Mouse (Mus musculus): Measurements from ENCODE around the gene Gtdc1. TPM values are rescaled to one million over a fixed set of nuclear protein-coding genes. Genes with fewer than 3 reads are reported as not detected.
A peak's percentile ranks its signal among the peaks of the same experiment; 100 is the strongest.

The Gtdc1 gene
- polyA plus RNA-seq (2012; rRNA removed), result 44.6 and 55.9 TPM in 2 replicates

DNA sequence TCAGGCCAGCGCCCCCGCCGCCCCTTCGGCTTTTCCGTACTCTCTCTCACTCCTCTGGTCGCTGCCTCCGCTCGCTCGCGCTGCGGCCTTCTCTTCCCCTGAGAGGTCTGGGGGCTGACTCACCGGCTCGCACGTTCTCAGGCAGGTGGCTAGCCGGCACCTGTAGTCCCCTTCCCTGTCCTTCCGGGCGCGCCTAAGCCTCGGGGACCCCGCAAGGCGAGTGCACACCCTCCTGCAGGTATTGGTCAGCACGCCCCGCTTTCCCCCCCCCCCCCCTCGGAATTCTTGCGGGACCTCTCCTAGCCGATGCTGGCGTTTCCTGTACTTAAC, at the start of gene Gtdc1:
TSS of gene Gtdc1 (minus strand) at position 176 of the 330 bp plus-strand sequence.
- DNase-seq (ENCODE audit: extremely low spot score in 1 of 2, low spot score in 1 of 2), result no peak

DNA sequence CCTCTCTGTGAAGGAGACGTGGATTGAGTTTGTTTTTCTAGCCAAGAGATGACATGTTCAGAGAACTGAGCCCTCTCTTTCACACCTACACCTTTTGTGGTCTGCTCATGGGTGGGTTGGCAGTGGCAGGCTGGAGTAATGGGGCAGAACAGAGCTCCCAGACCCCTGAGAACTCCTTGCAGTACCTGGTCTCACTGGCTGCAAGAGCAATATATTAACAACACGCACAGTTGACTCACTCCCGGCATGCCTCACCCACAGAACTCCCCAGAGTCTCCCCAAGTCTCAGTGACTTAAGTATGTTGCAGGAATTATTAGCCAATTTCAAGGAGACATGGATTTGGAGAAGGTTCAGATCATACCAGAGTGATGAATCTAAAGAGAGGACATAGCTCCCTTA, 49.6 kb upstream of the Gtdc1 start:
- DNase-seq (ENCODE audit: extremely low spot score in 1 of 2, low spot score in 1 of 2), result no peak

DNA sequence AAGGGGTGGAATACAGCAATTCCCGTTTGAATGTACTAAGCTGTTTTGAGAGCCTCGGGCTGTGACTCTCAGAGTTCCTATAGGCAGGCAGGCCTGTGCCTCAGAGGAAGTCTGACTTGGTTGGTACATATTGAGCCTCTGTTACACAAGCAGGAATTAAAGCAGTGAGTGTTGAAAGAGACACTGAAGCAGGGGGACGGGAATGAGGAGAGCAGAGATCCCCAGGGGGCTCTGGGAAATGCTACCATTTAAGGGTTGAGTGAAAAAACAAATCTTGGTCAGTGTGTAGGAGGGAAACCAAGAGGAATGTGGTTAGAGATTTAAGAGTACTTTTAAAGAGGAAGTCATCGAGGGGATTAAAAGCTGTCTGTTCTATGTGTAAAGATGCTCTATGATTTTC, 49.0 kb upstream of the Gtdc1 start:
- DNase-seq (ENCODE audit: extremely low spot score in 1 of 2, low spot score in 1 of 2), result no peak

DNA sequence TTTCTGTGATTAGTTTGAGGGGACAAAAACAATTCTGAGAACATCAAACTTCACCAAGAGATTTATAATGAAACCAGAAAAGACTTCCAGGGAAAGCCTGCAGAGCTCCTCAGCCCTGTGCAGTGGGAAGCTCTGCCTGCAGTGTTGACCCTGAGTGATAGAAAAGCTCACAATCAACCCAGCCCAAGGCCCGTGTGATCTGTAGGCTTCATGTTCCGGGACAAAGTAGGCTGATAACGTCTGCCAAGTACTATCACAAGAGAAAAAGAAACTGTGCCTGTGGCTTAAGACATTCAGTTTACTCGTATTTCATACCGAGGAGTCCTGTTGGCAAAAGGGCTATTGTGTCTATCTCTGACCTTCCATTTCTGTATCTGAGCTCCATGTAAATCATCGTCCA, 46.4 kb upstream of the Gtdc1 start:
- DNase-seq (ENCODE audit: extremely low spot score in 1 of 2, low spot score in 1 of 2), result no peak

DNA sequence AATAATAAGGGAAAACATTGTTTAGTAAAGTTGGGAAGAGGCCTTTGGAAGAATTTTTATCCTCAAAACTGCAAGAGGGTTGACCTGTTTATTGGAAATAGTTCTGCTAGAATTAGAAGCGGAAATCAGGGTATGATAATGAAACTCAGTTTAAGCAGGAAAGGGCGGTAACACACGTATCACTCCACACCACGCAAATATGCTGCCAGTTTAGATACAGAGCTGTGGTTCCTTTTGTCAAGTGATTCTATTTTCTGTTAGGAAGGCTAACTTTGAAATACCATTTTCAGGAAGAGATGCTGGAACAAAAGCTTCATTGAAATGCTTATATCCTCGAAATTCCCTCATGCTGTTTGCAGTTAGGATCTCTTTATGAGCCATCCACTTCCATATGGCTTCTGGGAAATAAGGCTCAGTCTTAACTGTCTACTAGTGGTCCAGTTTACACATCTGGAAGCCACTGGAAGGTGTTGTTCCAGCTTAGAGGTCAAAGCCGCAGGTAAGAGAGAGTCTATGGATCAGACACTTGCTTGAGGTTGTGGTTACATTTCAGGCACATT, 42.7 kb upstream of the Gtdc1 start:
- peak in 1 of 2 experiments; percentile 20 for DNase-seq (ENCODE audit: extremely low spot score in 1 of 2, low spot score in 1 of 2)

DNA sequence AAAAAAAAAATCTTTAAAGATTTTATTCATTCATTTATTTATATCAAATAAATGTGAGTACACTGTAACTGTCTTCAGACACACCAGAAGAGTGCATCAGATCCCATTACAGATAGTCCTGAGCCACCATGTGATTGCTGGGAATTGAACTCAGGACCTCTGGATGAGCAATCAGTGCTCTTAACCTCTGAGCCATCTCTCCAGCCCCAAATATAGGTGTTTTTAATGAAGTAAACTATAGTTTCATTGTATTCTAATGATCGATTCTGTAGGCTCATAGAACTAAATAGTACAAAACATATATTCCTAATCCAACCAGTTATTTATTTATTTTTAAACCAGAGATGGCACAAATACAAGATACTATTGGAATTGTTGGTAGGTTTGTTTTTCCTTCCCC, 42.2 kb upstream of the Gtdc1 start:
- no peak for DNase-seq (ENCODE audit: extremely low spot score in 1 of 2, low spot score in 1 of 2)

DNA sequence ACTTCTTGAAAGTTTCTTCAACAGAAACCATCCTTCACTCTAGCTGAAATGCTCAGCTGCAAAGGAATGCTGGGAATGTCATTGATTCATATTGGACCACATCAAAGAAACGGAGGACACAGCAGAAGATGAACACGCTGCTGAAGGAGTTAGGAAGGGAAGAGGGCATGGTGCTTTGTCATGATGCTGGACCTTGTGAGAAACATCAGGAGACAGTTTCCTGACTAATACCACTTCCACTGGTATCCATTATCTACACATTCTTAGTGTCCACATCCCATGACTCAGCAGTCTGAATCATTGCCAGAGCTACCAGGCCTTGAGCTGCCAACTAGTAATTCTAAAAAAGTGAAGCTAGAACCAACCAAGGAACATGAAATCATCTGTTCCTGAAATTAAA, 41.8 kb upstream of the Gtdc1 start:
- peak in 1 of 2 experiments; percentile 35 for DNase-seq (ENCODE audit: extremely low spot score in 1 of 2, low spot score in 1 of 2)

DNA sequence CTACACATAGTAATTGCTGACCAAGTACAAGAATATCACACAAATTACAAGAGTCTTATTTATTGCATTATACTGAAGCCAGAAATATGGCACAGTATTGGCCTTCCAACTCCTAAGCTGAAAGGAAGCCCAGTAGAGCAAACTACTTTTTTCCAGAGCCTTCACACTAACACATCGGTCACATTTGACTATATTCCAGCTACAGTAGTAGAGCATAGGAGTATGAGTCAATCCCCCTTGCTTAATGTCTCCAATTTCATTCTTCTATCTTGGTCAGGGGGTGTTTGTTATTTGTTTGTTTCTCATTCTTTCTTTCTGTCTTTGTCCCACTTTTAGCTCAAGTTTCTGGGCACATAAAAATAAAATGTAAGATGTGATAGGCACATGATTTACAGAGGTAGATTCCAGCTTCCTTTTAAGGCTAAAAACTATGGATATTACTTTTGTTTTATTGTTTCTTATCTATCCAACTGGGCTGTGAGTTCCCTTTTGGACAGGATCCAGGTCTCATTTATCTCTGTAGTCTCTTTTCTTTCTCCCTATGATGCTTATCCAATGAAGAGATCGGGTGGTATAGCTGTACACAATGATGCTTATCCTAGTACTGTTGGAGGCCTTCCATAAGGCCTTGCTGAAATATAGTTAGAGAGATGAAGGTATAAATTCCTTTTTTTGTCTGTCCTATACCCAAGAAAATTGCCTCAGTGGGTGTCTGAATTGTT, 38.5 kb upstream of the Gtdc1 start:
- no peak for DNase-seq (ENCODE audit: extremely low spot score in 1 of 2, low spot score in 1 of 2)

DNA sequence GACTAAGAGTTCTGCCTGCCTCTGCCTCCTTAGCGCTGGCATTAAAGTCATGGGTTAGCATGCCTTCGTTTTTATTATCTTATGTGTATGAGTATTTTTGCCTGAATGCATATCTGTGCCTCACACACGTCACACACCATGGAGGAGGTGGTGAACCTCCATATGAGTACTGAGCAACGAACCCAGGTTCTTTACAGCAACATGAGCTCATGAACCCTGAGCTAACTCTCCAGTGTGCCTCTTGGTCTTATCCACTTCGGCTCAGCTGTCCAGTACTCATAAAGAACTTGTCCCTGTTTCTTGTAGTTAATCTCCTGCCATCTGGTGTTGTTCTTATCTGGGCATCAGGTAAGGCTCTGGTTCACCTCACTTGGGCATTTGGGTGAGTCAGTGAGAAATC, 35.2 kb upstream of the Gtdc1 start:
- DNase-seq (ENCODE audit: extremely low spot score in 1 of 2, low spot score in 1 of 2), result no peak

DNA sequence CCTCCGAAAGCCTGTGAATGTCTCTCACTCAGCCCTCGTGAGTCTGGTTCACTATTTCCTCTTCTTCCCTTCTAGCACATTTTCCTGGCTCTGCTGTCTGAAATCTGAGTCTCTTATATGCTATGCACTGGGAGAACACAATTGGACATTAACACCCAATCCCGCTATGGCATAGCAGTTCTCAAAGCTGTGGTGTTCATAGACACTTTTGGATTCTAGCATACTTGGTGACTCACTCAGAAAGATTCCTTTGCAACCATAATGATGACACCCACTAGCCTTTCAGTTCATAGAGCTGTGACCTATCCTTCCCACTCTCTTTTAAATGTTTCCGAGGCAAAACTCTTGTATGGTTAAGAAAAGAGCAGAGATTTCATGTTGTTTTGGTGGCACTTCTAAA, 33.7 kb upstream of the Gtdc1 start:
- no peak for DNase-seq (ENCODE audit: extremely low spot score in 1 of 2, low spot score in 1 of 2)

DNA sequence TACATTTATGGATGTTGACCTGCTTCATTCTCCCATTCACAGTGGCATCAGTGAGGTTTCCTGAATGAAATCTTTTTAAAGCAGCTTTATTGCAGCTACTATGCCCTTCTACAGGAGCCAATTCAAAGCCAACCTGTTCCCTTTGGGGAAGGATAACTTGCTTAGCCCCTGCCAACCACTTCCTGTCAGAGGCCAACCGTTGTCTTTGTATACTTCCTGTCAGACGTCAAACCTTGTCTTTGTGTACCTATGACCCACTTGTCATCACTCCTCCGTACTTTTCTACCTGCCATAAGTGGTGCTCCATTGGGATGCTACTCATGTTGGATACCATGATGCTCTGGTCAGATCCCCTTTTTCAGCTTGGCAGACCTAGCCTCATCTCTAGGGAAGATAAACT, 33.1 kb upstream of the Gtdc1 start:
- no peak for DNase-seq (ENCODE audit: extremely low spot score in 1 of 2, low spot score in 1 of 2)

DNA sequence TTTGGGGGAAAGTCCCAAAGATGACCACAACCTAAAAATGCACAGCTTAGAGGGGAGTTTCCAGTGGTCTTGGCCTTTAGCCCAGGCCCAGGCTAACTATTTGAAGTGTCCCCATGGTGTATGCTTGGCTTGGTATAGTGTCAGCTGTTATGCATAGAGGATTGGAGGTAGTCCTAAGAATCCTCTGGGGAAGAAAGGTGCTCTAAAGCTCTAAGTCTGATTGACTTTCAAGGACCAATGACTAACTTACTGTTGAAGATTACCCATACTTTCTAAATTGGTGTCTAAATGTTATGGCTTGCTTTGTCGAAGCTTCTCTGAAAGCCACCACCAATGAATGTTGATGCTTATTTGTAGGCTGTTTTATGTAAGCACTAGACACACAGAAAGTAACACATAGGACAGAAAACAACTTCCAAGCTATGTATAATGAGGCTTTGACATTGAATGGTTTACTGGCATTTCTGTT, 29.9 kb upstream of the Gtdc1 start:
- DNase-seq (ENCODE audit: extremely low spot score in 1 of 2, low spot score in 1 of 2), result no peak

DNA sequence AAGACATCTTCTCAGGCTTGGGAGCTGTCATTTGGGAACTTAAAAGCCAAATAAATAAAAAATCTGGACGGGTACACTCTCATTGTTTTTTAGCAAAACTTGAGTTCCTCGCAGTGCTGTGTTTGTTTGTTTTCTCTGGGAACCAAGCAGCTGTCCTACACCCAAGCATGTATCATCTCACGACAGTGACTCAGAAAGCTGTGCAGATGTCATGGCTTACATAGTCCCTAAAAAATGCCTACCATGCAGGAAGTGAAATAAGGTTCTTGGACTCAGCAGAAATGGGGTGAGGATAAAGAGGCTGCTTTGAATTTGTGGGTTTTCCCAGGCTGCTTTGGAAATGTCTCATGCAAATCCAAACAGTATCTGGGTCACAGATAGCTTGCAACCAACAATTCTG, 28.8 kb upstream of the Gtdc1 start:
- DNase-seq (ENCODE audit: extremely low spot score in 1 of 2, low spot score in 1 of 2), result no peak

DNA sequence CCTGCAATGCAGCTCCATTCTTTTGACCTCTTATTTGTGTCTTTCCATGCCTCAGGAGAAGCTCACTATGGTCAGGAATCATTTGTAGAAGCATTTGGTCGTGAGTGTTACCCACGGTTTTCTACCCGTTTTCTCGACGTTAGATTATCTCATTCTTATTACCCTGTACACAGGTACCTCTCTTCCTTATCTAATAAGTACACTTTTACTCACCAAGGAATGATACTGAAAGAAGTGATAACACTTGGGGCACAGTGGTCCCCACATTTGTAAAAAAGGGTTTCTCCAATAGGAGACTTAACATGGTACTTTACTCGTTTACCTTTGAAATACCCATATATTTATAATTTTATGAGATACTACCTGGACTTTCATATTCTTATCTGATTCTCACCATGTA, 28.0 kb upstream of the Gtdc1 start:
- DNase-seq (ENCODE audit: extremely low spot score in 1 of 2, low spot score in 1 of 2), result no peak

DNA sequence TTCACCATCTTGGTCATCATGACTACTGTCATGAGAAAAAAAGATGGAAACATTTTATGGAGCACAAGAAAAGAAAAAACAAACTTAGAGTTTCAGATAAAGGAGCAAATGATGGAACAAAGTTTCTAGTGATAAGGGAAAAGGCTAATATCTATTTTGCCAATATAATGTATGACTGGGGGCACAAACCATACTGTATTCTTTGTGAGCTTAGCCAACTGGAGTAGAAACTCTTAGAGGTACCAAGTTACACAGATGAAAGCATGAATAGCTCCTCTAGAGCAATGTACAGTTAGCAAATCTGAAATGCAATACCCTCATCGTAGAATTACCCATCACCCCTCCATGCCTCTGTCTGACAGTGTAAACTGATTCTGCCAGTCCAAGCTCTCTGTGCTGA, 26.7 kb upstream of the Gtdc1 start:
- no peak for DNase-seq (ENCODE audit: extremely low spot score in 1 of 2, low spot score in 1 of 2)

DNA sequence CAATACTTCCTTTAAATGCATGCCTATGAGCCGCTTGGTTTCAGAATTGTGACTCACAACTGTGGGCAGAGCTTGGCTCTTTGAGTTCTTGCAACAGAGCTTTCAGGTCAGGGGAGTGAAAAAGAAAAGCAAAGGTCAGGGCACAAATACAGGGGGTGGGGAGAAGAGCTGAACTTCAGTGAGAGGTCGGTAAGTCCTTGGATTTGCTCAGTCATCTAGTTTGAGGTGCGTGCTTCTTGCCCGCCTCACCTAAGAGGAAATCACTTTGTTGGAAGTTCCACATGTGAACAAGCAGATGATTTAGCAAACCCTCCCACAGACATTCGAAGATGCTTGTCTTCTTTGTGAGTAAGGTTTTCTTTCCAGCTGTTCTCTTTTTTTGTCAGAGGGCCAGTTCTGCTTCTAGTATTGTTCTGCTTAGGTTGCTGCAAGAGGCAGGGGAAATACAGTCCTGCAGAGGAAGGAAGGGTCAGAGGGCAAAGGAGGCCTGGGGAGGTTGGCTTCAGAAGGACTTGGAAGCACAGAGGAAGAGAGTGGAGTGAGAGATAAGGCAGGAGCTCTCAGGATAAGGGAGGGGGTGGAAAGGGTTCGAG, 25.5 kb upstream of the Gtdc1 start:
- DNase-seq (ENCODE audit: extremely low spot score in 1 of 2, low spot score in 1 of 2), result no peak

DNA sequence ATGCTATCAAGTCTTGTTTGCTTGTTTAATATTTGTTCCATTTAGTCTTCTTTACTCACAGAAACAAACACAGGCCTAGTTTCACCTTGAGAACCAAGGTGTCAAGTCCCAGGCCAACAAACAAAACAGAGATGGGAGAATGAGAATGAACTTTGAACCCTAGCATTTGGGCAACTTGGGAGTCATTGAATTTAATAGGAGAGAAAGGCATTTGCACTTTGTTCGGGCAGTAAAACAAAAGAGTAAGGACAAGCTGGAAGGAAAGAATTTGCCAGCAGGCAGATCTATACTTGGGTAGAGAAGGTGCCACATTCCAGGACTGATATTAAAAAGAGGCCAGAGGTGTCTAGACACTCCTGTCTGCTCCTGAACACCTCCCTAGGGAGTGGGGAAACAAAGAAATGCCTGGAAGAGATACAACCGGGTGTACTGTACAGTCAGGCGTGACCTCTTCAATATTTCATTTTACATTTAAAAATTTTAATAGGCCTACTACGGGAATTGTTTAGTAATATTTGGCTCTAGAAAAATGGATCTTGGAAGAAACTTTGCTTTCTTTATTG, 24.3 kb upstream of the Gtdc1 start:
- DNase-seq (ENCODE audit: extremely low spot score in 1 of 2, low spot score in 1 of 2), result no peak

DNA sequence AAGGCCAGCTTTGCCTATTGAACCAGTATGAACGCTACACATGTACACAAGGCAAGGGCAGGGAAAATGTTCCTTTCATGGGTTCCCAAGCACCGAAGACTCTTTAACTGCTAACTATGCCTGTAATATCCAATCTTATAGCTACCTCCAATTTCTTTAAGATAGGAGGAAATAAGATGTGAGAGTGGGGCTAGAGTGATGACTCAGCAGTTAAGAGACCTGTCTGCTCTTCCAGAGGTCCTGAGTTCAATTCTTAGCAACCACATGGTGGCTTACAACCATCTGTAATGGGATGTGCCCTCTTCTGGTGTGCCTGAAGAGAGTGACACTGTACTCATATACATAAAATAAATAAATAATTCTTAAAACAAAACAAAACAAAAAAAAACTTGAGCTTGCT, 17.2 kb upstream of the Gtdc1 start:
- no peak for DNase-seq (ENCODE audit: extremely low spot score in 1 of 2, low spot score in 1 of 2)

DNA sequence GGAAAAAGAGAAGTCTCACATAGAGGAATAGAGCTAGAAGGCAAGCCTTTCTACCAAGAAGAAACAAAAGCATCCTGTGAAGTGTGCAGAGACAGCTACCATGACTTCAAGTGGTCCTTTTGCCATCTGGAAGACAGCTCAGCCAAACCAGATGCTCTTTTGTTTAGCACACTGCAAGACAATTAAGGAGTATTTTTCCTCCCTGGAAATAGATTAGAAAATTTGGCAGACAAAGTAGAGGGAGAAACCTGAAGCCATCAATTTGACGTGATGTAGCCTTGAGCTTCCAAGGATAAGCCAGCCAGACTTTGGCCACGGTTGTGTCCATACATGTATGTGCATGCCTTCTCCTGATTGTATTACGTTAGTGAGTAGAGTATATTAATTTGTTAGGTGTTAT, 3.5 kb upstream of the Gtdc1 start:
- no peak for DNase-seq (ENCODE audit: extremely low spot score in 1 of 2, low spot score in 1 of 2)

DNA sequence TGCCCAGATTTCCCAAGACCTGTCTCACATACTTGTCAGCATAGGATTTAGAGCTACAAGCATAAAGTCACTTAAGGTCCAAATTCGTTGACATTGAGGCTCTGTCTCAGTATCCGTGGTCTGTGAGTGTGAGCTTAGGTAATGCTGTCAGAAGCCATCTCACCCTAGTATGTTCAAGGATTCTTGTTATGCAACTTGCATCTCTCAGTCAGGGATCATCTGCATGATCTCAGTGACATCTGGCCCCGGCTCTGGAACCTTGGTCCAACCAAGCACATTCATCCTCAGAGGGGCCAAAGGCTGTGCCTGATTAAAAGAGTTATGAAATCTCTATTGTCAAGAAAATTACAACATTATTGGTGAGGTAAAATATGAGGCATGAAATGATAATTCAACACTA, 1.2 kb upstream of the Gtdc1 start:
- no peak for DNase-seq (ENCODE audit: extremely low spot score in 1 of 2, low spot score in 1 of 2)

DNA sequence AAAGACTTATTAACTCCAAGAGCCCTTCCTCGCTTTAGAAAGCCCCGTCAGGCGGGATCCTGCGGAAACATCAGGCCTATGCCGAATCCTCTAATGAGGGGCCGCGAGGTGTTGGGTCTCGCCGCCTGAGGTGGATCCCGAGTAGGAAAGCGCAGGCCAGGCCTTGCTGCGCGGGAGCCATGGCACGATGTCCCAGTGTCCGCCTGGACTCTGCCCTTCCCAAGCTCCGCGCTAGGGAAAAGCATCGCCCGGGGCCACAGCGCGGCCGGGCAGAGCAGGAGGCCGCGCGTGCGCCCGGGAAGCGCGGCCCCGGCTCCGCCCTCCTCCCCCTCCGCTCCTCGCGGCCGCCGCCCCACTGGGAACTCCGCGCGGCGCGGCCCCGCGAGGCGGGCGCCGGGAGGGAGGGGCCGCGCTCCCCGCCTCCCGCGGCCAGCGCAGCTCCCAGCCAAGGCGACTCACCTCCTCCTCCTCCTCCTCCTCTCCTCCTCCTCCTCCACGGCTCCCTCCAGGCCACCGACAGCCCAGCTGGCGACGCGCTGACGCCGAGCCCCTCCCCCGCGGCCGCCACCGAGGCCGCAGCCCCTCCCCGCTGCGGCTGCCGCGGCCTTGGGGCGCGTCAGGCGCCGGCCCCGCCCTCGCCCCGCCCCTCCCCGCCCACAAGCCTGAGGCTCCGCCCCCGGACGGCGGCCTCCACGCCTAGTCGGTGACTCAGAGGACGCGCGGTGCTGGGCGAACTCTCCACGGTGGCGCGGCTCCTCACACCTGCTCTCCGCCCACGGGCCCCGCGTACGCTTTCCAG, 575 bp downstream of the Gtdc1 start:
- DNase-seq (ENCODE audit: extremely low spot score in 1 of 2, low spot score in 1 of 2), result peak; percentile 82 to 93

All from frontal cortex, adult 2 months (tissue).